Mouse (Mus musculus) layer of hippocampus, adult 2 months (tissue): ENCODE data around the gene Cox7a1. TPM values are rescaled to one million over a fixed set of nuclear protein-coding genes. Genes with fewer than 3 reads are reported as not detected.
"Not testable (repeated sequence)": the region's sequence is repeated elsewhere in the genome, so short reads cannot be mapped to it uniquely, and the experiment has no call there.

Source experiments
- DNase-seq, 2 experiments: peaks; one replicate each; pipeline ENCODE4 v3.0.0; 2022; ENCODE audit warnings: low spot score in 2 of 2
- H3K27ac ChIP-seq: fragments of 200-600 bp; 2 replicates; pipeline ENCODE4 v1.8.1; 2022
- H3K4me3 ChIP-seq: fragments of 200-600 bp; 2 replicates; pipeline ENCODE4 v1.8.1; 2022; ENCODE audit warnings: mild to moderate bottlenecking
- CTCF ChIP-seq: fragments of 200-600 bp; conservative IDR thresholded peaks from 2 replicates; pipeline ENCODE4 v1.8.1; 2022; ENCODE audit warnings: antibody characterized with exemption, mild to moderate bottlenecking, moderate library complexity
- total RNA-seq, 2 experiments: library from RNA; stranded (reverse); gene quantifications; 2 replicates each; pipeline ENCODE4 v1.2.3; 2021

Cox7a1 gene
- total RNA-seq, 2 experiments from 2014 or later = 3.5 to 5.9 TPM

GRCm38 (mm10) chr7:30178256-30178655, 5.7 kb upstream of the Cox7a1 start:
- no peak overlapping the region for H3K4me3 ChIP-seq
- no peak for DNase-seq
- no peak overlapping the region for H3K27ac ChIP-seq
- no peak for TF ChIP-seq CTCF

DNA sequence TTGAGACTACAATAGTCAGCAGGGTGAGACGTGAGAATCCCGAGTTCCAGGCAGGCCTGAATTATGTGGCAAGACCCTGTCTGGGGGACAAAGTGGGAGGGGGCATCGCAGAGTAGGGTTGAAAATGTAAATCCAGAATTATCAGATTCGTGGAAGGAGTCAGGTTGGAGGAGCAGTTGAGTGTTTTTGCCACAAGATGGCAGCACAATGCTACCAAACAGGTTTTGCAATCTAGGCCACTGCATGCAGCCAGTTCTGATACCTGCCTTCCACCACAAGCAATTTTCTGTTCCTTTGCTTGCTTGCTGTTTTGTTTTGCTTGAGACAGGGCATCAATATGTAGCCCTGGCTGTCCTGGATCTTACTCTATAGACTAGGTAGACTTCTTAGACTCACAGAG, 2.6 kb upstream of the Cox7a1 start:
- peak overlapping the region; percentile 72 for H3K27ac ChIP-seq
- peak; percentile 91 for TF ChIP-seq CTCF
- H3K4me3 ChIP-seq = no peak overlapping the region
- DNase-seq = peak; percentile 62 to 76

DNA sequence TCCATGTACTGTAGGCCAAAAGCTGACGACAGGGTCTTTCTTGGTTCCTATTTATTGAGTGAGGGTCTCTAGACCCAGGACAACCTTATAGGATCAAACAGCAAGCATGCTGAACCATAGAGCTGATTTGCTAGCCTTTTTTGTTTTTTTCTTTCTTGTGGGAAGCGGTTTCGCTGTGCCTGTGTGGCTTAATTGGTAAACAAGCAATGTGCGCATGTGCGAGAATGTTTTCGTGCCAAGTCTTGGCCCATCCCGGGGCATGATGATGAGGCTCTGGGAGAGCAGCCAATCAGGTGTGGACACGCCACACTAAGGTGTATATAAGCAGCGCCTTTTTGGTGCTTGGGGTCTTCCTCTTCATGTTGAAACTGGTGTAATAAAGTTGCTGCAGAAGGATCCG, 2.0 kb upstream of the Cox7a1 start:
- H3K4me3 ChIP-seq, DNase-seq: not testable (repeated sequence)
- H3K27ac ChIP-seq = peak overlapping the region; percentile 72

GRCm38 (mm10) chr7:30183189-30183588, 755 bp upstream of the Cox7a1 start:
- DNase-seq, H3K4me3 ChIP-seq: not testable (repeated sequence)

DNA sequence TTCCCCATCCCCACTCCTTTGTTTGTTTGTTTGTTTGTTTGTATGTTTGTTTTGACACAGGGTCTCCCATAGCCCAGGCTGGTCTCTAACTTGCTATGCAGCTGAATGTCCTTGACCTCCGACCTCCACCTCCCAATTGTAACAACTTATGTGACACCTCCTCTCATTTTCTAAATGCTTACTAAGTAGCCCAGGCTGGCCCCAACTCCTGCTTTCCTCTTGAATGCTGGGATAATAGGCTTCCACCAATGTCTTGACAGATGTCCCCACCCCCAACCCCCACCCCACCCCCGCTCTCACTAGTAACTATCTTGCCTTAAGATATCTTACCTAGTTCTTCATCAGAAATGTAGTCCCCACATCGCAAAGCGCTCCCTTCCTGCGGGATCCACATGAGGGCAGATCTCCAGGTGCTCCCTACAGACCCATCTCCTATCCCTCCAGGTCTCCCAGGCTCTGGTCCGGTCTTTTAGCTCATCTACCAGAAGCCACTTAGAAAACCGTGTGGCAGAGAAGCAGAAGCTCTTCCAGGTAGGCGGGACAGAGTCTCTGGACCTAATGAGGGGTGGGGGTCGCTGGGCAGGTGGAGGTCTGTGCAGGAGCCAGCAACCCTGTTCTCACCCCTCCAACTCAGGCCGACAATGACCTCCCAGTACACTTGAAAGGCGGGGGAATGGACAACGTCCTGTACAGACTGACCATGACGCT, 851 bp downstream of the Cox7a1 start:
- Histone ChIP-seq H3K4me3 (no peak overlapping the region), H3K27ac (no peak overlapping the region)
- no peak for DNase-seq
- no peak for TF ChIP-seq CTCF

More at GRCm38 (mm10) chr7:30183189-30183588, 755 bp upstream of the Cox7a1 start:
- H3K27ac ChIP-seq = not testable (repeated sequence)

GRCm38 (mm10) chr7:30188344-30189115, 4.6 kb downstream of the Cox7a1 start:
- Histone ChIP-seq H3K27ac (no peak overlapping the region), H3K4me3 (no peak overlapping the region)
- no peak for TF ChIP-seq CTCF
- DNase-seq = no peak

DNA sequence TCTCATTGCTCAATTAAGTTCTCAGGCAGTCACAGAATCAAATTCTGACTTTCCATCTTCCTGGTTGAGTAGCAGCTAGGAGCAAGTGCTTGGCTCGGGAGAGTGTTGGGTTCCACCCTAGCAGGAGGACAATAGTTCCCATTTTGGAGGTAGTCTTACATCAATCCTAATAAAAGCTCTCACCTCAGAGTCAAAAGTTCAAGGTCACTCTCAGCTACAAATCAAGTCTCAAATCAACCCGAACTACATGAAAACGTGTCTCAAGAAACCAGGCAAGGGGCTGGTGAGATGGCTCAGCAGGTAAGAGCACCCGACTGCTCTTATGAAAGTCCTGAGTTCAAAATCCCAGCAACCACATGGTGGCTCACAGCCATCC, 5.2 kb downstream of the Cox7a1 start:
- no peak for DNase-seq
- no peak for TF ChIP-seq CTCF
- no peak overlapping the region for H3K4me3 ChIP-seq
- no peak overlapping the region for H3K27ac ChIP-seq

DNA sequence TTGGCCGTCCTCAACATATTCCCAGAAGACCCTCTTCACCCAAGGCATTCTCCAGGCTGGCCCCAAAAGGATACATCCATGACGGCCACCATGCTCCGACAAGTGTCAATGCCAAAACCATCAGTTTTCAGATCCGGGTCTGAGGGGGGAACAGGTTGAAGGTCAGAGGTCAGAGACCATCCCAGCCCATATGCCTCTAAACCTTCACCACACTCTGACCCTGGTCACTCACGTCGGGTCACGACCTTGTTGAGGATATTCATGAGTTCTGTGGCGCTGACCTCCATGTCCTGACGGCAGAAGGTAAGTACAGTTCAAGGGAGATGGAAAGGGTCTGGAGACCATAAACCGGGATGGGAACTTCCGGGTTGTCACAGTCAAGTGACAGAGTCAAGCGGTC, 8.1 kb downstream of the Cox7a1 start:
- DNase-seq = no peak
- H3K27ac ChIP-seq = no peak overlapping the region
- no peak for TF ChIP-seq CTCF
- no peak overlapping the region for H3K4me3 ChIP-seq

DNA sequence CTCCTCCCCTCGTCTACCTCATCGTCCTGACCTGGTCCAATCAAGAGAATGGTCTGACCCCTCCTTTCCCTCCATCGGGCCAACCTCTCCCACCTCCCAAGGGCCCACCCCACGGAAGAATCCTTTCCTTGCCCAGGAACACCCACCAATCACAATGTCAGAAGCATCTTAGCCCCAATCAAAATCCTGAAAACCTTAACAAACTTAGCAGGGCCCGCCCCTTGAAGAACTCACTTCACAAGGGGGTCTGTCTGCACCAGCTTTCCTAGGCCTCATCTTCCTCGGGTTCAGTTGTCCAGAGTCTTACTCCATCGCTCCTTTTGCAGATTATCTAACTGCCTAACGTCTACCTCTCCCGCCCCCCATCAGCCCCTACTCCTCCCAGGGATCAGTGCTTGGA, 9.1 kb downstream of the Cox7a1 start:
- H3K4me3 ChIP-seq = peak overlapping the region; percentile 90
- no peak for TF ChIP-seq CTCF
- H3K27ac ChIP-seq = no peak overlapping the region
- no peak for DNase-seq

- peak; percentile 74 to 76 for DNase-seq
- Histone ChIP-seq H3K27ac (peak overlapping the region; percentile 95), H3K4me3 (peak overlapping the region; percentile 90)
- TF ChIP-seq CTCF = no peak
Measured at GRCm38 (mm10) chr7:30193581-30194100, 9.7 kb downstream of the Cox7a1 start.

- Histone ChIP-seq H3K27ac (peak overlapping the region; percentile 95), H3K4me3 (peak overlapping the region; percentile 90)
- no peak for TF ChIP-seq CTCF
- DNase-seq = no peak
Measured at GRCm38 (mm10) chr7:30194101-30194831, 10.3 kb downstream of the Cox7a1 start.

DNA sequence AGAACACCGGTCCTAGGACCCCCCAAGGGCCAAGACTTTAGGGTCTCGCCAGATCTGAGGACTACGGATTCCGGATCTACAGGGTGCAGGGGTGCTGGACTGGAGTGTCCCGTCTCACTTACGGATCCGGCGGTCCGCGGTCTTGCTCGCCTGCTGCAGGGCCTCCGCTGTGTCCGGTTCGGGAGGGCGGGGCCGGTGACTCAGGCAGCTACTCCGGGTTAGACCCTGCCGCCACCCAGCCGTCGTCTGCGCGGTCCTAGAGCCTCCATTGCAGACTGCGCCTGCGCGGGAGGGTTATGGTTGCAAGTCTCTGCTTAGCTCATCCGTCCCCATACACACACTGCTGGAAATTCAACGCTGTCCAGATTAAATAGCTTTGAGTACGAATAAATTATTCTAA, 10.9 kb downstream of the Cox7a1 start:
- H3K27ac ChIP-seq = peak overlapping the region; percentile 95
- TF ChIP-seq CTCF = no peak
- H3K4me3 ChIP-seq = peak overlapping the region; percentile 90
- DNase-seq = peak; percentile 95 to 96

DNA sequence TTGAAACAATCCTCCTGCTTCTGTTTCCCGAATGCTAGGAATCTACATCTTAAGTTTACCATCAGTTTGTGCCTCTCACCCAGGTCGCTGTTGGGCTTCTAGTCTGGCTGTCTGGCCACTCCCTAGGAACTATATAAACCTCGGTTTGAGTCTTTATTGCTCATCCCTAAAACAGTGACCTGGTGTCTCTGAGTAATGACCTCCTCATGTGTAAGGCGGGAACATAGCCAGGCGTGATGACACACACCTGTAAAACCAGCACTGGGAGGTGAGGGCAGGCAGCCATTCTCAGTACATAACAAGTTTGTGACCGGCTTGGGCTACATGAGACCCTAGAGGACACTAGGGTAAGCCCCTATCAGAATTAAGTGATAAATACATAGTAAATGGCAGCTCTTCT, 11.5 kb downstream of the Cox7a1 start:
- no peak overlapping the region for H3K4me3 ChIP-seq
- no peak for DNase-seq
- TF ChIP-seq CTCF = no peak
- H3K27ac ChIP-seq = peak overlapping the region; percentile 95; the same call in 1 of the 2 replicates
